Mouse (Mus musculus): ENCODE data around the gene Exoc6b.

DNA sequence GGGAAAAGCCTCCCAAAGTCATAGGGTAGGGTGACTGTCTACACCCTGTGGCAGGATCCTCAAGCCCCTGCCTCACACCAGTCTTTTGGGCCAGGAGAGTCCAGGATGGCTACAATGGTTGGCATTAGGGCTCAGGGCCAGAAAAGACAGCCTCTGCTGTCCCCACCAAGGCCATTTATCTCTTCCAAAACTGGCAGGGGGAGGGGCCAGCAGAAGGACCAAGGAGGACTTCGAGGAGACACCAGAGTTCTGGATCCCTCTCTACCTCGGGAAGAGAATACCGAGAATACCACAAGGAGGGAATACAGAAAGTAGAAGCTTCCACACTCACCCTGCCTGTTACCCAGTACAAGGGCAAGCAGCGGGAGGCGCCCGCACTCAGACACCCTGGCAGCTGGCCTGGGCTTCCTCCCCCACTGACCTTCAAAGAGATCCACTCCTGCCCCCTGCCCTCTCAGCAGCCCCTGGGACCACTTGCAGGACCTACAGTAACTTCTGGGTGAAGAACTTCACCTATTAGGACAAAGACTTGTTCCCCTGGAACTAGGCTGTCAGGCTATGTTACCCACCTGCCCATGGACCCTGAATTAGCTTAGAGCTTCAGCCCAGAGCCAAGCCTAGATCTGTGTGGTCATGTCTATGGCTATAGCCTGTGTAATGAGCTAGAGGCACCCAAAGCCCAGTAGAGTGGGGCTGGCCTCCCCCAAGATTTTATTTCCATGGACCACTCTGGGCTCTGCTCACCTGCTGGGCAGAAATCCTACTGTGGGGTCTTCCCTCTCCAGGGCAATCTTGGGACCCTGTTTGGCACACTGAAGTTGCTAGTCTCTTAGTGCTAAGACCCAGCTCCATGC, 488.1 kb downstream of the Exoc6b start:
- TF ChIP-seq CTCF (IDR thresholded peaks at IDR 0.05; ENCODE audit: insufficient read depth, low read depth, low read length) (no peak), POLR2A (IDR thresholded peaks at IDR 0.05; ENCODE audit: insufficient read depth, low read depth, low read length) (no peak)

All from olfactory bulb, adult 2 months (tissue).